Mouse (Mus musculus): ENCODE data around the gene S100a7a.

The S100a7a gene

GRCm38 (mm10) chr3:90653717-90654116 is at the start of gene S100a7a:
S100a7a (plus strand) TSS chr3:90654017.
- no peak for DNase-seq

DNA sequence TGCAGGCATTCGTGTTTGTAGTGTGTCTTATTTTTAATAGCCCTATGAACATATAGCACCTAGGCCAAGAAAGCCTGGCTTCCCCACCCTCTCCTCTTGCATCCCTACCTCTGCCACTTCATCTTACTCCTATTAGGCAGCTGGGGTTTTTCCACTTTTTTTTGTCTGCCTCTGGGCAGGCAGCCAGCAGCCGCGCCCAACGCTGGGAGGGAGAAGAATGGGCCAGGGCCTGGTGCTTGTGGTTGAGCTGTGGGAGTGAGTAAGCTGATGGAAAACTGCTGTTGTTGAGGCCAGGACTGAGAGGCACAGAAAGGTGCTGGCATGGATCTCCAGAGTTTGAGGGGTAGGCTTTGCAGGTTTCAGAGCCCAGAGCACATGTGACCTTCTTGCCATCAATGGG is 49.4 kb upstream of the S100a7a start:
- peak; percentile 91 for DNase-seq

GRCm38 (mm10) chr3:90605049-90605448 is 48.8 kb upstream of the S100a7a start:
- DNase-seq, result no peak

GRCm38 (mm10) chr3:90605736-90606135 is 48.1 kb upstream of the S100a7a start:
- no peak for DNase-seq

DNA sequence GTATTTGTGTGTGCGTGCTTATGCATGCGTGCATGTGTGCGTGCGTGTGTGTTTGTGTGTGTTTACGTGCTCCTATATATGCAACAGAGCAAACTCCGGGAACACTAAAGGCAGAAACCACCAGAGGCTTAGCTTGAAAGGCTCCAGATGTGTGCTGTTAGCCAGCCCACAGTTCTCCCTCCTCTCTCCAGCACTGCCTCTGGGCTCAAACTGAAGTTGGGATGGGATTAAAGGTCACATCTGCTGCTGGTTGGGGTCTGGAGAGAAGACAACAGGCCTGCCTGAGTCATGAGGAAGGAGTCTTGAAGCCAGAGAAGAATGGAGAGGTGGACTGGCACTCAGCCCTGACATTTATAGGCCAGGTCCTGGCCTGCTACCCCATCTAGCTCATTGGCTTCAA is 47.6 kb upstream of the S100a7a start:
- DNase-seq, result no peak

DNA sequence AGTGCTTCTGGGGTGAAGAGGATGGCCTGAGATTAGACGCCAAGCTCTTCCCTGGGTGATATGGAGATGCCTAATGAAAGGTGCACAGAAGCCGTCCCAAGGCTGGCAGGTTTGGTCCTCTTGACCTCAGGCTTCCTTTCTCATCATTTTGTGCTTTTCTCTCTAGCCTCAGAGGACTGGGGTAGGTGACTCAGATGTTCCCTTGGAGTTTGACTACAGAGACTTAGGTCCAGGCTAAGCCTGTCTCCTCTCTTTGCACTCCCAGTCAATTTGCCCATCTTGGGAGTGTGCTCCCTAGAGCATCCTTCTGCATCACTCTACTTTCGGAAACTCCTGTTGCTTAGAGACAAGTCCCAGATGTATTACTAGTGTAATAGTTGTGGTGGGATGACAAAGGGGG is 46.5 kb upstream of the S100a7a start:
- DNase-seq, result no peak

GRCm38 (mm10) chr3:90608223-90608622 is 45.6 kb upstream of the S100a7a start, which contains the start of gene S100a5:
S100a5 (plus strand) TSS chr3:90608523.
- no peak for DNase-seq

DNA sequence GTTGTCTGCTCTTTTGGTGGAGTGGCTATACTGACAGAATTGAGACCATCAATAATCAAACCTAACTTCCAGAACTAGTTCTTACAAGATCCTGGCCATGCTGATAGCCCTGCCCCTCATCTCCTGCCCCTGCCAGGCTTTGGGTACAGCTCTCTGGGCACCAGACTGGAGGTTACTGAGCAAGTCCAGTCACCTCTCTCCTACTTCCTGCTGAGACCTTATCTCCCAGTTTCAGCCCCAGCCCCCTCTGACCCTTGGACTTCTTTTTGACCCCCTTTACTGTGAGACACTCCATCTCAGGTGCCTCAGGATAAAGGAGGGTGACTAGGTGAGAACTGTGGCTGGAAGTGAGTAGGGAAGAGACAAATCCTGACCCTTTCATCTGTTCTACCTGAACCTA is 44.7 kb upstream of the S100a7a start:
- no peak for DNase-seq

- DNase-seq, result no peak
Observed at GRCm38 (mm10) chr3:90611494-90611893, 42.3 kb upstream of the S100a7a start.

DNA sequence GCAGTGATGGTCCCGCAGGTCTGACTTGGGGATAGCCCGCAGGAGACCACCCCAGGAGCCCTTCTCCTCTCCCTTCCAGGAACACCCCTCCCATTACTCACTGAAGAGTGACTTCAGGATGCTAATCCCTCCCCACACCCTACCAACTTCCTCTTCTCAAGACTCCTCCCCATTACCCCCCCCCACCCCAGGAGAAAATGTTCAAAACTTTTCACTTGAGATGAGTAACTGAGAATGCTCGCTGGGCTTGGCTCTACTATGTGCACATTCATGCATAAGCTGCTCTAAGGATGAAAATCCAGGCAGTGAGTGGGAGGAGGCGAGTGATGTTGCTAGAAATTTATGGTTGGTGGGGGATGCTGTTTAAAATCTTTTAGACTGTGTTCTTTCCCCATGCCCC is 41.8 kb upstream of the S100a7a start:
- no peak for DNase-seq

- DNase-seq, result peak; percentile 84
Observed at GRCm38 (mm10) chr3:90612728-90613291, 41.0 kb upstream of the S100a7a start, which contains the start of gene S100a6. S100a6 (plus strand) TSS chr3:90612882.

DNA sequence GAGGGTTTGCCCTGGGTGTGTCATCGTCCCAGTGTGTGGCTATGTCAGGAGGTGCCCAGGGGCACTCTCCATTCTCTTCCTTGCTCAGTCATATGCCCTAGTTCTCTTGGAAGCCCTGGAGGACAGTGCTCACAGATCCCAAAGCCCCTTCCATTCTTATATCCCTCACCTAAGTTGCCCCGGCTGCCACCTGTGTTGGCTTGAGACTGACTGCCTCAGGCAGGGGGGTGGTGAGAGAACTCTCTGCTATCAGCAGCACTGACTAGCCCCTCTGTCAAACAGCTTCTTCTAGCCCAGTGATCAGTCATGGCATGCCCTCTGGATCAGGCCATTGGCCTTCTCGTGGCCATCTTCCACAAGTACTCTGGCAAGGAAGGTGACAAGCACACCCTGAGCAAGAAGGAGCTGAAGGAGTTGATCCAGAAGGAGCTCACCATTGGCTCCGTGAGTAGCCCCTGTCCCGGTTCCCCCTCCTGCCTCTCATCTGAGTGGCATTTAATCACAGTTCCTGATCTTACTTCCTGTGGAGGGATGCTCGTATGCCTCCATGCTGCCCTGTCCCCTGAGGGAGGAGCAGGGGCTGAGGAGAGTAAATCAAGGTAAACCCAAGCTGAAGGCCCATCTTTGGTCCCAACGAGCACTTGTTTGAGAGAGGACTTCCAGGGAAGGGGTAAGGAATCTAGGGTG is 40.2 kb upstream of the S100a7a start:
- DNase-seq, result no peak

GRCm38 (mm10) chr3:90614148-90614530 is 39.7 kb upstream of the S100a7a start:
- no peak for DNase-seq

GRCm38 (mm10) chr3:90614611-90615251 is 39.1 kb upstream of the S100a7a start:
- no peak for DNase-seq

- peak; percentile 91 for DNase-seq
Observed at GRCm38 (mm10) chr3:90615415-90615814, 38.4 kb upstream of the S100a7a start.

- DNase-seq, result no peak
Observed at GRCm38 (mm10) chr3:90615911-90616310, 37.9 kb upstream of the S100a7a start.

DNA sequence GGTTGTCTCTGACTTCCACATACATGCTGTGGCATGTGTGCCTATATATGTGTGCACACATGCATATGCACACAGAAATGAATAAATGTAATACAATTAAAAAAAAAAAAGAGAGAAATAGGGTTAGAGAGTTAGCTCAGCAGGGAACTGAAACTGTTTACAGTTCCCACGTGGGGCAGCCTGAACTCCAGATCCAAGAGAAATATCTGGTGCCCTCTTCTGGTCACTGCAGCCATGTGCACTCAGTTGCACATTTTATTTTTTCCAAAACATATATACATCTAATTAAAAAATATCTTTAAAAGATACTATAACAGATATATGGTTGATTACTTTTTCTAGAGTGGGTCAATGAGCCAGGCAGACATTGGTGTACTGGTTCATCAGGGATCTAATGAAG is 36.2 kb upstream of the S100a7a start:
- no peak for DNase-seq

GRCm38 (mm10) chr3:90621552-90621951 is 32.3 kb upstream of the S100a7a start:
- no peak for DNase-seq

GRCm38 (mm10) chr3:90623435-90624071 is 30.3 kb upstream of the S100a7a start:
- DNase-seq, result peak; percentile 77

GRCm38 (mm10) chr3:90625496-90625895 is 28.3 kb upstream of the S100a7a start:
- DNase-seq, result no peak

GRCm38 (mm10) chr3:90626266-90627021 is 27.4 kb upstream of the S100a7a start:
- DNase-seq, result no peak

DNA sequence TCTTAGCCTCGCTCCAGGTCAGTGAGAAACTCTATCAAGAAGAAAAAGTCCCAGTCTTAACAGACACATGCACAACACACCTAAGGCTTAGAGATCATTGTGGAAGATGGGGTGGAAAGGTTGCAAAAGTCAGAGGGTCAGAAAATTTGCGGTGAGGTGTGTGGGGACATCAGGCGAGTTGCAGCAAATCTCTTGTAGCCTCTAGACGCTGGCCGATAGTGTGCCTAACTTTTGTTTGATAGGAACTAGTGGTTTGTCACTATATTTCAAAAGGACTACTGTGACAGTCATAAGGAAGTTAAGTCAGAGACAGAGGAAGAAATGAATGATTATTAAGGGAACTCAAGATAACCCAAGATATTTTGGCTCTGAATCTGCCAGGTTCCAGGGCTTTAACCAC is 26.5 kb upstream of the S100a7a start:
- DNase-seq, result no peak

GRCm38 (mm10) chr3:90627807-90628206 is 26.0 kb upstream of the S100a7a start:
- peak; percentile 40 for DNase-seq
